Mouse (Mus musculus): ENCODE measurements at regions not wholly inside any gene's neighbourhood (a gene's known extent, or its start where the extent isn't known, plus 50 kb on each side); places are given as distances from the start of the nearest gene placed in this dataset.

- DNase-seq: no peak
Observed at GRCm38 (mm10) chr7:113121911-113122319, 85.3 kb upstream of the Arntl start.

GRCm38 (mm10) chr7:113126010-113126409 is 81.3 kb upstream of the Arntl start:
- DNase-seq: no peak

- DNase-seq: no peak
Observed at GRCm38 (mm10) chr7:113130552-113130951, 76.7 kb upstream of the Arntl start.

- DNase-seq: peak; percentile 85
Observed at GRCm38 (mm10) chr7:113131945-113132538, 75.2 kb upstream of the Arntl start.

- no peak for DNase-seq
Observed at GRCm38 (mm10) chr7:113133891-113134290, 73.4 kb upstream of the Arntl start.

GRCm38 (mm10) chr7:113140011-113140438 is 67.2 kb upstream of the Arntl start:
- no peak for DNase-seq

GRCm38 (mm10) chr7:113141846-113142683 is 65.2 kb upstream of the Arntl start:
- DNase-seq: no peak

GRCm38 (mm10) chr7:113143552-113143951 is 63.7 kb upstream of the Arntl start:
- peak; percentile 90 for DNase-seq

GRCm38 (mm10) chr7:113145046-113145445 is 62.2 kb upstream of the Arntl start:
- DNase-seq: no peak

GRCm38 (mm10) chr7:113146108-113146507 is 61.2 kb upstream of the Arntl start:
- no peak for DNase-seq

- DNase-seq: no peak
Observed at GRCm38 (mm10) chr7:113146526-113146925, 60.7 kb upstream of the Arntl start.

- DNase-seq: peak; percentile 49
Observed at GRCm38 (mm10) chr7:113147391-113148332, 59.6 kb upstream of the Arntl start.

GRCm38 (mm10) chr7:113148700-113149099 is 58.6 kb upstream of the Arntl start:
- DNase-seq: no peak

- no peak for DNase-seq
Observed at GRCm38 (mm10) chr7:113149966-113150470, 57.2 kb upstream of the Arntl start.

- no peak for DNase-seq
Observed at GRCm38 (mm10) chr7:113150789-113151188, 56.5 kb upstream of the Arntl start.

- DNase-seq: no peak
Observed at GRCm38 (mm10) chr7:113151499-113151898, 55.8 kb upstream of the Arntl start.

GRCm38 (mm10) chr7:113153386-113153785 is 53.9 kb upstream of the Arntl start:
- DNase-seq: no peak

GRCm38 (mm10) chr7:113154066-113154465 is 53.2 kb upstream of the Arntl start:
- no peak for DNase-seq

GRCm38 (mm10) chr7:113156366-113156765 is 50.9 kb upstream of the Arntl start:
- no peak for DNase-seq

GRCm38 (mm10) chr7:113156861-113157747 is 50.2 kb upstream of the Arntl start:
- DNase-seq: no peak

All from cerebellum, adult 8-10 months (tissue).